Mouse (Mus musculus): Measurements from ENCODE around the gene Lpar4.

GRCm38 (mm10) chrX:106920175-106920827, at the start of gene Lpar4:
- no peak for TF ChIP-seq CTCF (IDR thresholded peaks at IDR 0.05; ENCODE audit: insufficient read depth, low read depth, low read length)
- no peak for TF ChIP-seq POLR2A (IDR thresholded peaks at IDR 0.05; ENCODE audit: insufficient read depth, low read depth, low read length)

Measured in olfactory bulb, adult 2 months (tissue).